ENCODE assay signal across 12 mouse cellular contexts in the genomic region with DNA sequence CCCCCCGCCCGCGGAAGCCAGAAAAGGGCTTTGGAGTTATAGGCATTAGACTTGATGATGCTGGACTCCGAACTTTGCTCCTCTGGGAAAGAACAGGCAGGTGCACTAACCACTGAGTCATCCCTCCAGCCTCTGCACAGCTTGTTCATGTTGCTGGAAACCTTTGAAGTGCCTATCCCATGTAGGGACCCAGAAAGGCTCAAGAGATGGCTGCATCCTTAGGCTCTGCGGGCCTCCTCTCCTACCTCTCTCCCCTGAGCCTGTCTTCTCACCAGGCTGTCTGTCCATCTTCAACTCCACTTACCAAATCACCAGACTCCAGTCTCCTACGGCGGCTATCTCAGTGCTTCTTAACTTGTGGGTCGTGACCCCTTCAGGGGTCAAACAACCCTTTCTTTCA. TPM values are rescaled to one million over a fixed set of nuclear protein-coding genes. Genes with fewer than 3 reads are reported as not detected.
DNase-seq lines count a peak whose midpoint lies in the region; ATAC-seq and TF ChIP-seq lines count a peak whose summit lies in the region.
"Had no signal": no experiment of that assay in that cellular context is flagged by ENCODE, and none has a peak within 500 bp of the region (broad histone marks: within the 10 kb centered on the region; RNA-seq: fewer than 3 reads in every experiment).

No protein-coding gene starts in this region.

- H3K4me2 ChIP-seq in heart, embryonic 12.5 days: no peak overlapping the region
- H3K4me2 ChIP-seq in lung, embryonic 15.5 days: no peak overlapping the region
- peak overlapping the region; percentile 49 for H3K4me2 ChIP-seq in intestine, postnatal 0 days (replicated peaks; ENCODE audit: low read depth)
- H3K4me2 ChIP-seq: embryonic facial prominence, embryonic 13.5 days; forebrain, embryonic 13.5 days; hindbrain, embryonic 15.5 days; limb, embryonic 15.5 days had no signal

- 59% methylated on average over 5 of the region's 8 CpGs for WGBS in heart, embryonic 10.5 days
- WGBS in heart, embryonic 12.5 days: 59% methylated on average over 5 of the region's 8 CpGs
- 55% methylated on average over 8 of the region's 8 CpGs for WGBS in lung, embryonic 15.5 days
- WGBS in intestine, postnatal 0 days: 46% methylated on average over 7 of the region's 8 CpGs

- 0 out of 2 replicates have a peak overlapping the region, but pooled peaks have one; percentile 4 for H3K27ac ChIP-seq in heart, embryonic 10.5 days
- no peak overlapping the region for H3K27ac ChIP-seq in heart, embryonic 12.5 days (ENCODE audit: poor library complexity, severe bottlenecking)
- 0 out of 2 replicates have a peak overlapping the region, but pooled peaks have one; percentile 8 for H3K27ac ChIP-seq in lung, embryonic 15.5 days
- peak overlapping the region; percentile 86 for H3K27ac ChIP-seq in intestine, postnatal 0 days (ENCODE audit: low read depth, low read length)
- H3K27ac ChIP-seq: embryonic facial prominence, embryonic 13.5 days; hindbrain, embryonic 15.5 days; limb, embryonic 15.5 days had no signal

- no peak for DNase-seq in heart, embryonic 10.5 days (ENCODE audit: low spot score)
- DNase-seq in lung, postnatal 36 days: no peak
- DNase-seq in thymus, postnatal 36 days: peak; percentile 54 to 67
- no peak for DNase-seq in embryo, embryonic 10 days (ENCODE audit: low spot score)
- DNase-seq in left cerebral cortex, postnatal 14 days (ENCODE audit: low spot score in 2 of 2): no peak

- no peak for TF ChIP-seq CTCF in intestine, postnatal 0 days (IDR thresholded peaks at IDR 0.05; ENCODE audit: low read depth)

- no peak for ATAC-seq in heart, embryonic 12.5 days (ENCODE audit: insufficient number of reproducible peaks, low FRiP score)
- ATAC-seq in lung, embryonic 15.5 days (ENCODE audit: borderline replicate concordance, extremely low read depth, low FRiP score, low TSS enrichment): 0 out of 2 replicates have a peak, but pooled peaks have one; percentile 31
- peak; percentile 66 for ATAC-seq in intestine, postnatal 0 days

- H3K4me3 ChIP-seq in heart, embryonic 10.5 days: no peak overlapping the region
- H3K4me3 ChIP-seq in heart, embryonic 12.5 days: no peak overlapping the region
- no peak overlapping the region for H3K4me3 ChIP-seq in lung, embryonic 15.5 days
- H3K4me3 ChIP-seq in intestine, postnatal 0 days (ENCODE audit: low read depth, low read length): no peak overlapping the region
- H3K4me3 ChIP-seq: embryonic facial prominence, embryonic 13.5 days; forebrain, embryonic 13.5 days; hindbrain, embryonic 15.5 days; limb, embryonic 15.5 days had no signal

- no peaks in the 10 kb centered on the region for H3K9me3 ChIP-seq in heart, embryonic 10.5 days
- H3K9me3 ChIP-seq in heart, embryonic 12.5 days (replicated peaks): no peaks in the 10 kb centered on the region
- no peaks in the 10 kb centered on the region for H3K9me3 ChIP-seq in lung, embryonic 15.5 days
- H3K9me3 ChIP-seq in intestine, postnatal 0 days (ENCODE audit: control insufficient read depth): no peaks in the 10 kb centered on the region
- H3K9me3 ChIP-seq: embryonic facial prominence, embryonic 13.5 days; forebrain, embryonic 13.5 days; hindbrain, embryonic 15.5 days; limb, embryonic 15.5 days had no signal

- intact Hi-C loops in left cerebral cortex, postnatal 14 days (cut with DNase I): loop anchor here (5.0 to 10.0 kb wide), 3 partner anchors 161 to 559 kb away; no protein-coding TSS in a partner anchor

- peaks cover 70% of the 10 kb centered on the region for H3K4me1 ChIP-seq in heart, embryonic 10.5 days
- H3K4me1 ChIP-seq in heart, embryonic 12.5 days (replicated peaks): peaks cover 65% of the 10 kb centered on the region
- peaks cover 50% of the 10 kb centered on the region for H3K4me1 ChIP-seq in lung, embryonic 15.5 days
- H3K4me1 ChIP-seq in intestine, postnatal 0 days (replicated peaks; ENCODE audit: control insufficient read depth, insufficient read depth, low read length): peaks cover 20% of the 10 kb centered on the region; the same call in 1 of the 2 replicates

- no peaks in the 10 kb centered on the region for H3K27me3 ChIP-seq in heart, embryonic 10.5 days (ENCODE audit: insufficient read depth, poor library complexity, severe bottlenecking)
- no peaks in the 10 kb centered on the region for H3K27me3 ChIP-seq in heart, embryonic 12.5 days (replicated peaks)
- H3K27me3 ChIP-seq in lung, embryonic 15.5 days: no peaks in the 10 kb centered on the region
- no peaks in the 10 kb centered on the region for H3K27me3 ChIP-seq in intestine, postnatal 0 days (replicated peaks; ENCODE audit: control insufficient read depth, insufficient read depth, low read length)
- H3K27me3 ChIP-seq: forebrain, embryonic 13.5 days; hindbrain, embryonic 15.5 days; limb, embryonic 15.5 days had no signal

- H3K36me3 ChIP-seq in heart, embryonic 10.5 days: peaks cover 7% of the 10 kb centered on the region; the same call in 1 of the 2 replicates
- peaks cover 13% of the 10 kb centered on the region for H3K36me3 ChIP-seq in heart, embryonic 12.5 days
- 0 out of 2 replicates have a peak, but pooled peaks cover 2% of the 10 kb centered on the region for H3K36me3 ChIP-seq in lung, embryonic 15.5 days
- H3K36me3 ChIP-seq in intestine, postnatal 0 days (ENCODE audit: control insufficient read depth, insufficient read depth): 0 out of 2 replicates have a peak, but pooled peaks cover 4% of the 10 kb centered on the region
- H3K36me3 ChIP-seq: embryonic facial prominence, embryonic 13.5 days; hindbrain, embryonic 15.5 days had no signal

- no peak overlapping the region for H3K9ac ChIP-seq in heart, embryonic 12.5 days
- no peak overlapping the region for H3K9ac ChIP-seq in lung, embryonic 15.5 days
- H3K9ac ChIP-seq in intestine, postnatal 0 days (ENCODE audit: low read depth, low read length): no peak overlapping the region
- H3K9ac ChIP-seq: embryonic facial prominence, embryonic 13.5 days; forebrain, embryonic 13.5 days; hindbrain, embryonic 15.5 days; limb, embryonic 15.5 days had no signal

RNA-seq across cellular contexts. Expression of gene Pdk1, which starts 59.7 kb away (rescaled TPM):
- polyA plus RNA-seq in heart, embryonic 10.5 days (2016; fragmentation: Nextera tagmentation; extraction: Ambion mirVana): 88.2 and 111 TPM in 2 replicates
- 108 and 116 TPM in 2 replicates for polyA plus RNA-seq in heart, embryonic 12.5 days (2016; fragmentation: Nextera tagmentation; extraction: Ambion mirVana)
- 48.6 and 50.1 TPM in 2 replicates for polyA plus RNA-seq in lung, embryonic 15.5 days (2015; fragmentation: Nextera tagmentation; extraction: Ambion mirVana)
- polyA plus RNA-seq in intestine, postnatal 0 days (2015; fragmentation: Nextera tagmentation; extraction: Ambion mirVana): 14.3 and 16.4 TPM in 2 replicates
- total RNA-seq in left cerebral cortex, postnatal 14 days (2021): 10 to 100 TPM; 44.3 to 46.0 TPM

Comparison
In these comparisons a context has a peak if more than half of its experiments do, and no peak if none do; other contexts are left out.
1. DNase-seq: peak in thymus, postnatal 36 days (2 of 2); none in heart, embryonic 10.5 days (single experiment), lung, postnatal 36 days (single experiment), embryo, embryonic 10 days (single experiment) and left cerebral cortex, postnatal 14 days (0 of 2).